Mouse (Mus musculus) liver, postnatal 0 days (tissue): ENCODE measurements at regions not wholly inside any gene's neighbourhood (a gene's known extent, or its start where the extent isn't known, plus 50 kb on each side); places are given as distances from the start of the nearest gene placed in this dataset.

Source experiments
- ATAC-seq: fragments of 200-750 bp; cut with Nextera tagmentation; 2 replicates; pipeline ENCODE4 v1.8.0; 2017; ENCODE audit warnings: mild to moderate bottlenecking, moderate library complexity
- DNase-seq: peaks from one replicate; pipeline ENCODE4 v3.0.0-alpha.2; 2016
- H3K27ac ChIP-seq: fragments of 300-500 bp; sonication (generic); 2 replicates; pipeline ENCODE4 v1.5.1; 2014; ENCODE audit warnings: antibody characterized with exemption, moderate library complexity, mild to moderate bottlenecking, low read depth
- H3K27me3 ChIP-seq: fragments of 300-500 bp; sonication (generic); 2 replicates; pipeline ENCODE4 v1.6.1; 2014; ENCODE audit warnings: low read length, control low read depth, mixed read lengths; ENCODE audit not compliant: insufficient read depth
- H3K36me3 ChIP-seq: fragments of 300-500 bp; sonication (generic); replicated peaks from 2 replicates; pipeline ENCODE4 v1.6.1; 2014; ENCODE audit warnings: mild to moderate bottlenecking, control low read depth, low read length, moderate library complexity, mixed read lengths; ENCODE audit not compliant: insufficient read depth
- H3K4me1 ChIP-seq: fragments of 300-500 bp; sonication (generic); 2 replicates; pipeline ENCODE4 v1.6.1; 2014; ENCODE audit warnings: antibody characterized with exemption, mild to moderate bottlenecking, control low read depth; ENCODE audit not compliant: insufficient read depth
- H3K4me2 ChIP-seq: fragments of 300-500 bp; sonication (generic); 2 replicates; pipeline ENCODE4 v1.6.1; 2014; ENCODE audit warnings: low read depth, mild to moderate bottlenecking, low read length, moderate library complexity, mixed read lengths
- H3K4me3 ChIP-seq: fragments of 300-500 bp; sonication (generic); 2 replicates; pipeline ENCODE4 v1.5.1; 2014; ENCODE audit warnings: low read depth, low read length
- H3K9ac ChIP-seq: fragments of 300-500 bp; sonication (generic); replicated peaks from 2 replicates; pipeline ENCODE4 v1.6.1; 2014; ENCODE audit warnings: mild to moderate bottlenecking, moderate library complexity
- H3K9me3 ChIP-seq: fragments of 300-500 bp; sonication (generic); 2 replicates; pipeline ENCODE4 v1.6.1; 2016; ENCODE audit warnings: mild to moderate bottlenecking, control low read depth, low read length, mixed read lengths
- CTCF ChIP-seq: sonication (generic); IDR thresholded peaks from 2 replicates; pipeline ENCODE4 v1.5.1; 2016; ENCODE audit warnings: antibody characterized with exemption, low read depth
- EP300 ChIP-seq: IDR thresholded peaks from 2 replicates; pipeline ENCODE4 v1.6.1; 2016; ENCODE audit warnings: antibody characterized with exemption, low read depth, mild to moderate bottlenecking
- WGBS: fragments of 180-500 bp; shearing (Covaris S2); extraction: QIAGEN DNeasy Blood & Tissue Kit; methylation state at CpG from one replicate; pipeline ENCODE4 v1.1.7; 2014; ENCODE audit not compliant: insufficient replicate concordance; 5-methylcytosine and 5-hydroxymethylcytosine counted together

- ATAC-seq (no peak), DNase-seq (no peak)
- H3K9me3 ChIP-seq: no peaks in the 10 kb centered on the region
- H3K36me3 ChIP-seq: no peaks in the 10 kb centered on the region
- no peaks in the 10 kb centered on the region for H3K27me3 ChIP-seq
- WGBS: 66% methylated on average over 5 of the region's 5 CpGs
- H3K4me2 ChIP-seq: no peak overlapping the region
- H3K4me3 ChIP-seq: no peak overlapping the region
- H3K27ac ChIP-seq: no peak overlapping the region
- TF ChIP-seq EP300 (no peak), CTCF (no peak)
- peaks cover 2% of the 10 kb centered on the region; the same call in 1 of the 2 replicates for H3K4me1 ChIP-seq
- no peak overlapping the region for H3K9ac ChIP-seq
Measured at GRCm38 (mm10) chr14:25371021-25371400, 88.0 kb upstream of the Zmiz1 start.

- DNase-seq: no peak
- 64% methylated on average over 4 of the region's 4 CpGs for WGBS
- H3K9ac ChIP-seq: no peak overlapping the region
Measured at GRCm38 (mm10) chr14:25371661-25372060, 87.3 kb upstream of the Zmiz1 start.

GRCm38 (mm10) chr14:25372581-25372980 is 86.4 kb upstream of the Zmiz1 start:
- no peaks in the 10 kb centered on the region for H3K27me3 ChIP-seq
- H3K36me3 ChIP-seq: no peaks in the 10 kb centered on the region
- H3K4me3 ChIP-seq: no peak overlapping the region
- H3K4me2 ChIP-seq: no peak overlapping the region
- DNase-seq (no peak), ATAC-seq (no peak)
- H3K9ac ChIP-seq: no peak overlapping the region
- H3K4me1 ChIP-seq: peaks cover 4% of the 10 kb centered on the region
- no peaks in the 10 kb centered on the region for H3K9me3 ChIP-seq
- no peak overlapping the region for H3K27ac ChIP-seq
- TF ChIP-seq CTCF (peak; percentile 43), EP300 (no peak)
- 66% methylated on average over 4 of the region's 4 CpGs for WGBS

More at GRCm38 (mm10) chr14:25371661-25372060, 87.3 kb upstream of the Zmiz1 start:
- Histone ChIP-seq H3K27ac (no peak overlapping the region), H3K36me3 (no peaks in the 10 kb centered on the region), H3K4me1 (no peaks in the 10 kb centered on the region), H3K4me2 (no peak overlapping the region), H3K4me3 (no peak overlapping the region), H3K27me3 (no peaks in the 10 kb centered on the region), H3K9me3 (no peaks in the 10 kb centered on the region)
- TF ChIP-seq EP300 (no peak), CTCF (no peak)
- no peak for ATAC-seq

- peaks cover 7% of the 10 kb centered on the region for H3K4me1 ChIP-seq
- no peaks in the 10 kb centered on the region for H3K36me3 ChIP-seq
- no peaks in the 10 kb centered on the region for H3K9me3 ChIP-seq
- no peaks in the 10 kb centered on the region for H3K27me3 ChIP-seq
- TF ChIP-seq EP300 (no peak), CTCF (no peak)
- H3K27ac ChIP-seq: no peak overlapping the region
- 89% methylated on average over 4 of the region's 4 CpGs for WGBS
- no peak for ATAC-seq
- DNase-seq: no peak
- H3K4me3 ChIP-seq: no peak overlapping the region
- H3K4me2 ChIP-seq: no peak overlapping the region
- H3K9ac ChIP-seq: no peak overlapping the region
Measured at GRCm38 (mm10) chr14:25373167-25373566, 85.8 kb upstream of the Zmiz1 start.

GRCm38 (mm10) chr14:25375001-25375400 is 84.0 kb upstream of the Zmiz1 start:
- ATAC-seq: no peak
- 70% methylated on average over 7 of the region's 7 CpGs for WGBS
- H3K9ac ChIP-seq: no peak overlapping the region
- no peak for TF ChIP-seq CTCF
- no peak for TF ChIP-seq EP300
- H3K27ac ChIP-seq: no peak overlapping the region
- H3K9me3 ChIP-seq: no peaks in the 10 kb centered on the region
- peaks cover 7% of the 10 kb centered on the region for H3K4me1 ChIP-seq
- no peak overlapping the region for H3K4me2 ChIP-seq
- no peaks in the 10 kb centered on the region for H3K36me3 ChIP-seq
- H3K27me3 ChIP-seq: no peaks in the 10 kb centered on the region
- DNase-seq: no peak
- no peak overlapping the region for H3K4me3 ChIP-seq

- peak; percentile 37 for DNase-seq
- ATAC-seq: peak; percentile 18; the same call in 1 of the 2 replicates
- no peaks in the 10 kb centered on the region for H3K9me3 ChIP-seq
- TF ChIP-seq EP300 (no peak), CTCF (no peak)
- H3K9ac ChIP-seq: no peak overlapping the region
- peak overlapping the region; percentile 72; the same call in 1 of the 2 replicates for H3K4me2 ChIP-seq
- peak overlapping the region; percentile 95 for H3K27ac ChIP-seq
- H3K27me3 ChIP-seq: no peaks in the 10 kb centered on the region
- H3K36me3 ChIP-seq: no peaks in the 10 kb centered on the region
- 52% methylated on average over 2 of the region's 2 CpGs for WGBS
- H3K4me1 ChIP-seq: peaks cover 7% of the 10 kb centered on the region
- H3K4me3 ChIP-seq: no peak overlapping the region
Measured at GRCm38 (mm10) chr14:25377091-25377490, 81.9 kb upstream of the Zmiz1 start.

GRCm38 (mm10) chr14:25377554-25377899 is 81.5 kb upstream of the Zmiz1 start:
- Histone ChIP-seq H3K9ac (peak overlapping the region; percentile 75), H3K4me1 (peaks cover 7% of the 10 kb centered on the region), H3K27me3 (no peaks in the 10 kb centered on the region), H3K36me3 (no peaks in the 10 kb centered on the region), H3K4me3 (peak overlapping the region; percentile 48), H3K9me3 (no peaks in the 10 kb centered on the region), H3K4me2 (peak overlapping the region; percentile 72), H3K27ac (peak overlapping the region; percentile 95)
- peak; percentile 57 for ATAC-seq
- 13% methylated on average over 8 of the region's 8 CpGs for WGBS
- no peak for DNase-seq
- TF ChIP-seq CTCF: no peak
- TF ChIP-seq EP300: no peak
